Mouse (Mus musculus) adrenal gland (tissue): ENCODE measurements around the gene Sdhc.

ENCODE experiments used
- intact Hi-C: fragments of 180-260 bp; cut with DNase I; formaldehyde crosslinking; loops from one replicate; pipeline ENCODE4 v1.15.1; 2025
- long read RNA-seq, 2 experiments: library from polyadenylated mRNA; unstranded; transcript quantifications; one replicate each; pipeline ENCODE4 v2.0.0; 2020; ENCODE audit warnings: borderline replicate concordance in 1 of 2; ENCODE audit not compliant: insufficient replicate concordance in 1 of 2

Sdhc gene
- long read RNA-seq, experiment 1, transcript Sdhc-202 (6 exons, 3,171 nt) = major isoform, 41 of 51 reads
- long read RNA-seq, experiment 1, partial matches to known transcripts = 8 of 51 reads
- long read RNA-seq, experiment 1, other reads (novel, unspliced or antisense) = 2 of 51 reads
- long read RNA-seq, experiment 2, transcript Sdhc-202 (6 exons, 3,171 nt) = major isoform, 40 of 55 reads
- long read RNA-seq, experiment 2, partial matches to known transcripts = 8 of 55 reads
- long read RNA-seq, experiment 2, other reads (novel, unspliced or antisense) = 7 of 55 reads

GRCm38 (mm10) chr1:171149974-171150760, at the start of gene Sdhc, which contains the start of gene Mpz:
TSS of gene Sdhc (minus strand) at chr1:171150603.
TSS of gene Mpz (plus strand) at chr1:171150711.
- intact Hi-C loops = no loop called here

- intact Hi-C loops = no loop called here
Measured at GRCm38 (mm10) chr1:171199532-171199931, 49.1 kb upstream of the Sdhc start.

- intact Hi-C loops = no loop called here
Measured at GRCm38 (mm10) chr1:171195887-171196397, 45.5 kb upstream of the Sdhc start, which contains the start of gene Pcp4l1. TSS of gene Pcp4l1 (minus strand) at chr1:171196268.

- intact Hi-C loops = no loop called here
Measured at GRCm38 (mm10) chr1:171195046-171195822, 44.8 kb upstream of the Sdhc start.

GRCm38 (mm10) chr1:171193911-171194830, 43.8 kb upstream of the Sdhc start:
- intact Hi-C loops = no loop called here

GRCm38 (mm10) chr1:171193093-171193840, 42.9 kb upstream of the Sdhc start:
- intact Hi-C loops = no loop called here

GRCm38 (mm10) chr1:171192283-171192682, 41.9 kb upstream of the Sdhc start:
- intact Hi-C loops = no loop called here

- intact Hi-C loops = no loop called here
Measured at GRCm38 (mm10) chr1:171190832-171191231, 40.4 kb upstream of the Sdhc start.

GRCm38 (mm10) chr1:171189476-171190114, 39.2 kb upstream of the Sdhc start:
- intact Hi-C loops = no loop called here

- intact Hi-C loops = no loop called here
Measured at GRCm38 (mm10) chr1:171189046-171189445, 38.6 kb upstream of the Sdhc start.

- intact Hi-C loops = no loop called here
Measured at GRCm38 (mm10) chr1:171187851-171188700, 37.7 kb upstream of the Sdhc start.

- intact Hi-C loops = no loop called here
Measured at GRCm38 (mm10) chr1:171185655-171186054, 35.3 kb upstream of the Sdhc start.

GRCm38 (mm10) chr1:171184314-171184713, 33.9 kb upstream of the Sdhc start:
- intact Hi-C loops = no loop called here

GRCm38 (mm10) chr1:171183620-171184019, 33.2 kb upstream of the Sdhc start:
- intact Hi-C loops = no loop called here

GRCm38 (mm10) chr1:171183025-171183424, 32.6 kb upstream of the Sdhc start:
- intact Hi-C loops = no loop called here

GRCm38 (mm10) chr1:171179487-171180171, 29.2 kb upstream of the Sdhc start:
- intact Hi-C loops = no loop called here

- intact Hi-C loops = loop anchor here (5.0 kb wide), 1 partner anchor 35 kb away; no protein-coding TSS in a partner anchor
Measured at GRCm38 (mm10) chr1:171172779-171173178, 22.4 kb upstream of the Sdhc start.
